Mouse (Mus musculus) urinary bladder, postnatal 25 days (tissue): ENCODE results near the gene Ctf1.
A peak's percentile ranks its signal among the peaks of the same experiment; 100 is the strongest.

Source experiments
- DNase-seq: peaks from one replicate; pipeline ENCODE4 v3.0.0; 2022; ENCODE audit warnings: low spot score

Ctf1 gene

GRCm38 (mm10) chr7:127744366-127745045 is 32.0 kb downstream of the Ctf1 start, which contains the start of gene Fbxl19:
Gene Fbxl19, plus strand, starts transcription at chr7:127744543.
- peak; percentile 68 for DNase-seq

- peak; percentile 71 for DNase-seq
Observed at GRCm38 (mm10) chr7:127745251-127745651, 32.7 kb downstream of the Ctf1 start.

- DNase-seq = peak; percentile 82
Observed at GRCm38 (mm10) chr7:127745652-127746493, 33.3 kb downstream of the Ctf1 start.

- DNase-seq = no peak
Observed at GRCm38 (mm10) chr7:127746494-127747491, 34.3 kb downstream of the Ctf1 start.

GRCm38 (mm10) chr7:127747559-127748234 is 35.2 kb downstream of the Ctf1 start:
- no peak for DNase-seq

GRCm38 (mm10) chr7:127748235-127748560 is 35.7 kb downstream of the Ctf1 start:
- no peak for DNase-seq

GRCm38 (mm10) chr7:127750131-127751127 is 37.9 kb downstream of the Ctf1 start:
- DNase-seq = no peak

- no peak for DNase-seq
Observed at GRCm38 (mm10) chr7:127751619-127752018, 39.1 kb downstream of the Ctf1 start.

GRCm38 (mm10) chr7:127752069-127752468 is 39.5 kb downstream of the Ctf1 start:
- DNase-seq = no peak

GRCm38 (mm10) chr7:127753158-127753557 is 40.6 kb downstream of the Ctf1 start:
- no peak for DNase-seq

- no peak for DNase-seq
Observed at GRCm38 (mm10) chr7:127753741-127754140, 41.2 kb downstream of the Ctf1 start.

- no peak for DNase-seq
Observed at GRCm38 (mm10) chr7:127759716-127760115, 47.2 kb downstream of the Ctf1 start.

- DNase-seq = no peak
Observed at GRCm38 (mm10) chr7:127760478-127760877, 47.9 kb downstream of the Ctf1 start.

GRCm38 (mm10) chr7:127761026-127761425 is 48.5 kb downstream of the Ctf1 start:
- peak; percentile 73 for DNase-seq

- DNase-seq = no peak
Observed at GRCm38 (mm10) chr7:127763642-127764041, 51.1 kb downstream of the Ctf1 start.

- no peak for DNase-seq
Observed at GRCm38 (mm10) chr7:127765756-127766155, 53.2 kb downstream of the Ctf1 start.

- DNase-seq = no peak
Observed at GRCm38 (mm10) chr7:127766851-127767609, 54.5 kb downstream of the Ctf1 start.
